Mouse (Mus musculus) gastrocnemius, adult 18-20 months (tissue): ENCODE data around the gene Pdzrn4. TPM values are rescaled to one million over a fixed set of nuclear protein-coding genes. Genes with fewer than 3 reads are reported as not detected.

ENCODE experiments used
- DNase-seq: peaks from one replicate; pipeline ENCODE4 v3.0.0; 2021; ENCODE audit warnings: low spot score
- total RNA-seq, 2 experiments: library from RNA; stranded (reverse); gene quantifications; 2 replicates each; pipeline ENCODE4 v1.2.3; 2021

The Pdzrn4 gene
- total RNA-seq, 2 experiments from 2014 or later, result 0.41 to 1.1 TPM

- no peak for DNase-seq
These were observed 98.9 kb downstream of the Pdzrn4 start for GRCm38 (mm10) chr15:92495465-92496174.

GRCm38 (mm10) chr15:92500276-92500838, 103.7 kb downstream of the Pdzrn4 start:
- DNase-seq, result no peak

- DNase-seq, result no peak
These were observed 106.1 kb downstream of the Pdzrn4 start for GRCm38 (mm10) chr15:92502797-92503196.

- no peak for DNase-seq
These were observed 112.7 kb downstream of the Pdzrn4 start for GRCm38 (mm10) chr15:92509372-92509771.

DNA sequence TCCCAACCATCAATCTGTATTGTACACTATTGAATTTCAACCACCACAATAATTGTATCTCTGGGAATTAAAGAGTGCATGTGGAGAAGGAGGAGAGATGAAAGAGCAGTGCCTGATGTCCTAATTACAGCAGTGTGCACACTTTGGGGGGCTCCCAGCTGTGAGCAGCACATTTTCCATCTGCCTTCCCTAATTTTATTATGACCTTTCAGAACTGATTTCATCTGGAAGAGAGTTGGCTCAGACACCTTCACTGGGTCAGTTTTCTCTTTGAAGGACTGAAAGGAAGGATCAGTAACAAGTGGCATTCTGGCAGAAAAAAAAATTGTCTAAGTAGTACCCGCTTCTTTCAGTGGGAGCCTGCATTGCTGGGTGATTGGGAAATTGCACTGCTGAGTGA, 119.0 kb downstream of the Pdzrn4 start:
- DNase-seq, result no peak

GRCm38 (mm10) chr15:92520677-92521225, 124.1 kb downstream of the Pdzrn4 start:
- no peak for DNase-seq

GRCm38 (mm10) chr15:92521686-92522085, 125.0 kb downstream of the Pdzrn4 start:
- DNase-seq, result no peak

DNA sequence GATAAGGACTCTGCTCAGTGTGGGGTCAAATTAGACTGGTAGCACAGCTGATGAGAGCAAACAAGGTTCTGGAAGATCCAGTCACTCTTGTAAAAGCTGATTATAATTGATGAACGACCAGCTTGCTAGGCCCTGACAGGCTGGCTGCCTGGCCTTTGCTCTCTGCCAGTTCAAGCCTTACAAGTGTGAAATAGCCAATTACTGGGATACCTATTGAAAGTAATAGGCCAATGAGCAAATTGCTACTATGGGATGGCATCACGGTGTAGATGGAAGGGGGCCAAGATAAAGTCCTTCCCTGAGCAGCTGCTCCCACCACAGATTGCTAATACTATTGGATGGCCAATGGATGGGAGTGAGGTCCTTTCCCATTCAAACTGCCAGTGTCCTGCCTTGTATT, 128.2 kb downstream of the Pdzrn4 start:
- no peak for DNase-seq

DNA sequence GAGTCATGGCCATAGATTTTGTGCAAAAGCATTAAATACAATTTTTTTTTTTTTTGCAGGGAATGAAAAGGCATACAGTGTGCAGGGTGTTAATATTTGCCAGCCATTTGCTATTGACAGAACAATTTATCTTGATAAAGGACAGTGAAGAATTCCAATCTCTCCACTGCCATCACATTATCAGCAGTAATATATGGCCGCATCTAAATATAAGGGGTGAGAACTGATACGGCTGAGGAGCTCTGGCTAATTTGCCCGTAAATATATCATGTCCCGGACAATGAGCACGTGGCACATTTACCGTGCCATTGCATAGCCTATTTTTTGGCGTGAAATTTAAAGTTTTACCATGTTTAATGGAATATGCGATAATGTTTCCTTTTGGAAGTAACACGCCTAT, 128.7 kb downstream of the Pdzrn4 start:
- no peak for DNase-seq

DNA sequence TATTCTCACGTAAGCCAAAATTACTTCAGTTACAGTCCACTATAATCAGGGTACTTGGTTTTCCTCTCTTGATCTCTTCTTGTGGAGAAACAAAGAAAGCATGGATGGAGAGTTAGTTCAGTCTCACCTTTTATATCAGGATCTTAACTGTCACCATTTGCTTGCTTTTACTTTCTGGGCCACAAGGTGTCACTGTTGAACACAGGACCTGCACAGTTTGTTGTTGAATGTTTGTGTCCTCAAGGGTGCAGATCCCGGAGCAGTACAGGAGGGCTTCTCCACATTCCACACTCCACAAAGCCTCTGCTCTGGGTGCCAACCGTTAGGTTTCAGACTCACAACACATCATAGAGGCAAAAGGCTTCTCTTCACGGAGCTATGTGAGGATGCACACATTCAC, 130.1 kb downstream of the Pdzrn4 start:
- no peak for DNase-seq

GRCm38 (mm10) chr15:92543252-92543651, 146.6 kb downstream of the Pdzrn4 start:
- DNase-seq, result no peak

DNA sequence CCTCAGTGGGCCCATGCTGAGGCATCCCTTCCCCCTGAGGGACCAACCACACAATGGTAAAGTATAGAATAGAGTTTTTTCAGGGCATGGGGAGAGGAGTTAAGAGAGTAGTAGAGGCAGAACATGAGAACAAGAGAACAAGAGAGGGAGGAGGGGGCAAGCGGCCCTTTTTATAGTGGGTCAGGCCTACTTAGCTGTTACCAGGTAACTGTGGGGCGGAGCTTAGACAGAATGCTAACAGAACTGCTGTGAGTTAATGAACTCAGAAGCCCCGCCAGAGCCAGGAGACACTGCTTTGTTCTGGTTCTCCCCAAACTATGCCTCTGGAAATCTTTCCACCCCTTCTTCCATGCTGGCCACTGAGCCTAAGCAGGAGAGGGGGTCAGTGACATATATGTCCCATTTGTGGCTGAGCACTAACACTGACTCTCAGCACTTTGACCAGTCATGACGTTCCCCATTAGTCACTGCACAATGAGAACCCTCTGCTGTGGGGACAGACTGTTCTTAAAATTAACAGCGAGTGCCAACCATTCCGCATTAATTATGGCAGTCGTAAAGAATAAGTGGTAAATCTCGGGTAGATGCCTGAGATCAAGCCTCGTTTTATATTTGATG, 150.7 kb downstream of the Pdzrn4 start:
- DNase-seq, result no peak

GRCm38 (mm10) chr15:92555012-92555574, 158.4 kb downstream of the Pdzrn4 start:
- DNase-seq, result no peak

DNA sequence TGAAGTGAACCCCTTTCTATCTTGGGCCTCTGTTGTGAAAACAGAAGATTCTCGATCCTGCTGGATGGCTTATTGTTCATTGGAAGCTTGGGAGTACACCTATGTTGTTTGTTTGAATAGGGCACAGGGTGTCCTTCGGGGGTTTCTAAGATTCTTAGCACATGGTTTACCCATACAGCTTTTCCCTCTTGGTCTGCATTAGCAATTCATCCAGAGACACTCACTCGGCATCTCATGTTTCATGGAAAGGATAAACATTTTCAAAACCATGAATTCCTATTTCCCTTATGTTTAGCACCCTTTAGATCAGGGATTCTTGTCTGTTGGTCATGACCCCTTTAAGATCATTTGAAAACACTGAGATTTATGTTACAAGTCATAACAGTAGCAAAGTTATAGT, 159.0 kb downstream of the Pdzrn4 start:
- DNase-seq, result no peak

DNA sequence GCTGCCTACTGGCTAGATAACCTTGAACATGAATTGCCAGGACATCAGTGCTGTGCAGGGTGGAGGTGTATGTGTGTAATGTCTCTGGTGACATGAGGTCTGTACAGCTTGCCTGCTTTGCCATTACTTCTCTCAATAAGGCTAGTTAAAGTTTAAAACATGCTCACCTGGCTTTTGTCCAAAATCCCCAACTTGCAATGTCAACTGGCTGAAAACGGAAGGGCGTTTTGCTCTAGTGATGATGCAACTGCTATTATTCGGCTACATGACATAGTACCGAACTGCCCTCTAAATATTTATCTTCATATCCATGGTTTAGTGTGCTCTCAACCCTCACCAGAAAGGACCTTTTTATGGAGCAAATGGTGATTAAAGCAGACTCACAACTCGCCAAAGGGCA, 161.9 kb downstream of the Pdzrn4 start:
- peak; percentile 15 for DNase-seq

DNA sequence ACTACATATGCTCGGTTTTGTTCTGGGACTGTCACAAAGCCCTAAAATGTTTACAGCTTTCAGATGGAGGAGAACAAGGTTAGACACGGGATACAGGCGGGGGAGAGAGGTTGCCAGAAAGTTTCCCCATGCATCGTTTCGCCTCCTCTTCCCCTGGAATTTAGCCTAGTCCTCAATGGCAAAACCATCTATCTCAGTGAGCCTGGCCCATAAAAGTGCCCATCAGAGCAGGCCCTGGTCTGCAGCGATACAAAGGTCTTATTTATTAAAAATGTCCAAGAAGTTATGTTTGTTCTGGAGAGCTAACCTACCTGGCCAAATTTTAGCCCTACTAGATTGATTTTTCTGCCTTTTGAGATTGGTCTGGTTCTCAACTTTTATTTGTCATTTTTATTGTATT, 165.5 kb downstream of the Pdzrn4 start:
- no peak for DNase-seq

GRCm38 (mm10) chr15:92563576-92563975, 166.9 kb downstream of the Pdzrn4 start:
- no peak for DNase-seq

DNA sequence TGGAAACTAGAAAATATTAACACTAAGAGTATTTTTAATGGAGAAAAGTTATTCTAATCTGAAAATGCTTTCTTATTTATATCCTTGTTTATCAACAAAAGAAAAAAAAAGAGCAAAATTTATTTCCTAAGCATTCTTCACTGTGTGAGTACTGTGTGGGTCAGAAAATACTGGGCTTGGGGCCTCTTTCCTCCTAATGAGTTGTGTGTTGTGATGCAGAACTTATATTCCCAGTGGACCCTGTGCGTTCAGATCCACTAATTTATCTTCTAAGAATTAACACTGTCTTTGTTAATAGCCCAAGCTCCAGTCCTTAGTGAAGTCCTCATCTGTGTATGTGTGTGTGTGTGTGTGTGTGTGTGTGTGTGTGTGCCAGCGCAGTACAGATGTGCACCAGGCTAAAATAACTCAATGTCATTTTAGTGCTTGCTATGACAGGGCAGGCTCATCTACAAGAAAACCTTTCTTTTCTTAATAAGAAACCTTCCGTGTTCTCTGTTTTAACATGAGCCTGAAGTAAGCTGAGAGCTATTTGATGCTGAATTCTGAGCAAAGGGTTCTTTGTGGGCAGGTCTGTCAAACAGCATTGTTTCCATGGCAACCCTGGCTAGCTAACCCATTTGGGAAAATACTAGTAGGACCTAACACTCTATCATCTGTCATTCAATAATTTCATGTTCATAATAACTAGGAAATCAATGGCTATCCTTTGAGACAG, 174.0 kb downstream of the Pdzrn4 start:
- no peak for DNase-seq

DNA sequence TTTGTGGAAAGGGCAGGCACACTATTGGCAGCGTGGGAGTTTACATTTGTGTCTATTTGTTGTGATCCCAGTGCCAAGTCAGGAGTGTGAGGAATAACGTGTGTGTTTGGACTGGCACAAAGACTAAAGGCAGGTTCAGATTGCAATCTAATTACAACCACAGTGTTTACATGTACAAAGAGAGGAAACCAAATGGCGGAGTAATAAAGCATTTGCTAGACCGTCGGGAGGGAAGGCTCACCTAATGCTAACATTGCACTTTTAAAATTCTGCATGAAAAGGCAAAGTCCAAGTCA, 174.5 kb downstream of the Pdzrn4 start:
- DNase-seq, result no peak

- no peak for DNase-seq
These were observed 180.8 kb downstream of the Pdzrn4 start for GRCm38 (mm10) chr15:92577476-92577875.

DNA sequence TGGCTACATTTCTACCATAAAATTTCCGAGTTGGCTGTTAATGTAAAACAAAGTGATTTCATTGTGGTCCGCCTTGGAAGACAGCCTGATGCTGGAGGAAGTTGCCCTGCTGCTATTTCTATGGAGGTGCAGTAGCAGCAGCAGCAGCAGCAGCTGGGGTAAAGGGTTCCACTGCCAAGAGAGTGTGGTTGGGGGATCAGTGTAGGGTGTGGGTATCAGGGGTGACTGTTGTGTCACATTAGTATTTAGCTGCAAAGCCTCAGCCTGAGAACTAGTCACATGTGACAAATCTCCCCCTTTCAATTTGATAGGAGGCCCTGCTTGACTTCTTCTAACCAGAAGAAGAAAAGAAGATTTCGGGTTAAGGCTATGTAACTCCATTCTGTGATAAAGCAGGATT, 183.5 kb downstream of the Pdzrn4 start:
- no peak for DNase-seq
